Mouse (Mus musculus): ENCODE measurements around the gene Gjd3. TPM values are rescaled to one million over a fixed set of nuclear protein-coding genes. Genes with fewer than 3 reads are reported as not detected.

The Gjd3 gene
- total and polyA plus RNA-seq, 3 experiments: not detected

DNA sequence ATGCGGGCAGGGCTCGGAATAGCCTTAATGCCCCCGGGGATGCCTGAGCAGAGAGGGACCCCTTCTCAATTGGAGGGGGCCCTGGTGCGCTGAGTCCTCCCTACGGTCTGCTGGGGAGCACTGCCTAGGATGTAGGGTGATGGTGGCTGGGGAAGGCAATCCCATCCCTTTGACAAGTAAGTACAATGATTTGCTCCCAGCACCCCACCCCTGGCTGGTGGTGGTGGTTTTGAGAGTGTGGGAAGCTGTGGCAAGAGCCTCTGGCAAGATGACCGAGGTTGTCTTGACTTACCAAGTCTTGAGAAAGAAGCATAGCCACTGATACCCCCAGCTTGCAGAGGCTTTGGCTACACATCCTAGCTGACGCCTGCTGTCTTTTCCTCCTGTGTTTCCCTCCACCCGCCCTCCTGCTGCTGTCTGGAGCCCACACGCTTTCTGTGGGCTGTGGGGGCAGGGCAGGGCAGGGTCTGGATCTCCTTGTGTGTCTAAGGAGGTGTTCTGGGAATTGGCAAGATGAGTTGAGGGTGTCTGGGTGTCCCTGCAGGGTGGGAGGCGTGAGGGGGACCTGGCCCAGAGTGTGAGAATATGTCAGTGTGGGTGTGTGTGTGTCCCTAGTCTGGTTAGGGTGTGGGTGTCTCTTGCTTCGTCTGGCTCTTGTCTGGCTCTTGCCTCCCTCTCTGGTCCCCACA, 42.7 kb downstream of the Gjd3 start:
- DNase-seq (ENCODE audit: low read depth, low spot score): no peak
- Histone ChIP-seq H3K27me3 (ENCODE audit: control insufficient read depth in 1 of 2, insufficient read depth in 2 of 2, low read length in 2 of 2) (no peaks in the 10 kb centered on the region), H3K79me2 (ENCODE audit: control insufficient read depth, insufficient read depth, low read length, poor library complexity) (peaks cover 16% of the 10 kb centered on the region), H3K36me3 (ENCODE audit: control insufficient read depth in 1 of 2, insufficient read depth in 2 of 2, low read length in 2 of 2) (peaks cover 0 to 7% of the 10 kb centered on the region in 2 experiments; a peak in 2 of 4 replicates), H3K4me3 (ENCODE audit: control insufficient read depth in 1 of 2, insufficient read depth in 1 of 2, low read depth in 2 of 2, low read length in 2 of 2) (no peak overlapping the region), H3K9me3 (replicated peaks; ENCODE audit: insufficient read depth, low read length) (no peaks in the 10 kb centered on the region), H3K27ac (ENCODE audit: control insufficient read depth, low read depth, low read length) (no peak overlapping the region), H3K4me1 (ENCODE audit: control insufficient read depth in 1 of 2, insufficient read depth in 2 of 2, low read length in 2 of 2) (peaks cover 12 to 33% of the 10 kb centered on the region in 2 experiments), H3K9ac (ENCODE audit: control insufficient read depth, low read depth, low read length, poor library complexity, severe bottlenecking) (no peak overlapping the region)
- no peak for TF ChIP-seq POLR2AphosphoS5 (IDR thresholded peaks at IDR 0.05; ENCODE audit: borderline replicate concordance, low read depth, low read length)
- TF ChIP-seq TBP (IDR thresholded peaks at IDR 0.05; ENCODE audit: low read depth, low read length): no peak
- TF ChIP-seq HCFC1 (IDR thresholded peaks at IDR 0.05; ENCODE audit: low read depth, low read length): no peak
- TF ChIP-seq SMC3 (IDR thresholded peaks at IDR 0.05; ENCODE audit: low read depth, low read length): no peak
- TF ChIP-seq NRF1 (IDR thresholded peaks at IDR 0.05; ENCODE audit: insufficient read depth, low read depth, low read length, poor library complexity, severe bottlenecking): no peak

DNA sequence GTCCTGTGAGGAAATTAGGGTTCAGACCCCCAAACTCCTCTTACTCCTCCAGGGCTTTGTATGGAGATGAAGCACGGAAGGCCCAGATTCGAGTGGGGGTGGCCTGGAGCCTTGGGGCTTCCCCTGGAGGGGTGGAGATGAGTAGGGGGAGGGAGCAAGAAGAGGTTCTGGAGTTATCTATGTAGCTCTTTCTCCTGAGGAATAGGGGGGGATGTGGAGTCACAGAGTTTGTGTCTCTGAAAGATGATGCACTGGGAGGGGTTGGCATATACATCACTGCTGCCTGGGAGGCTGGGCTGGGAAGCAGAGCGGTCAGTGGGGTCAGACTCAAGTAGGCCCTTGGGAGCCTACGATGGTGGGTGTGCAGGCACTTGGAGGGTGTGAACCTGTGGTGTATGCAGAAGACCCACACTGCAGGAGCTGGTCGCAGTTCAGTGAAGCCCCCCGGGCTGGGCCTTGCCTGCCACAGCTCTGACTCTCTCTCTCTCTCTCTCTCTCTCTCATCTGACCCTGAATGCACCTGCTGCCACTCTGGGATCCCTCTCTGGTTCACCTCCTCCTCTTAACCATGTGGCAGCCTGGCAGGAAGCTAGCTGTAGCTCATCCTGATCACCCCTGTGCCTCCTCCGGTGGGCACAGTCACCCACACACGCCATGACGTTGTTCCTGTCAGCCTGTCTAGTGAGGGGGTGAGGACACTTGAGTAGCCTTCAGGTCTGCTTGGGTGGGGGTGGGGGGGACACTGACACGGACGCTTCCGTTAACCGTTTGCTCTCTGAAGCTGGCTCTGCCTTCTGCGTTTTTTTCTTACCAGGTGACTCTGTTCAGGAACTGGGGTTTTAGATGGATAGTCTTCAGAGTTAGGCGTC, 43.5 kb downstream of the Gjd3 start:
- H3K27me3 ChIP-seq (ENCODE audit: control insufficient read depth in 1 of 2, insufficient read depth in 2 of 2, low read length in 2 of 2): no peaks in the 10 kb centered on the region
- H3K9ac ChIP-seq (ENCODE audit: control insufficient read depth, low read depth, low read length, poor library complexity, severe bottlenecking): no peak overlapping the region
- H3K36me3 ChIP-seq (ENCODE audit: control insufficient read depth in 1 of 2, insufficient read depth in 2 of 2, low read length in 2 of 2): peaks cover 0 to 7% of the 10 kb centered on the region in 2 experiments; a peak in 2 of 4 replicates
- DNase-seq (ENCODE audit: low read depth, low spot score): no peak
- no peak overlapping the region for H3K27ac ChIP-seq (ENCODE audit: control insufficient read depth, low read depth, low read length)
- no peak overlapping the region for H3K4me3 ChIP-seq (ENCODE audit: control insufficient read depth in 1 of 2, insufficient read depth in 1 of 2, low read depth in 2 of 2, low read length in 2 of 2)
- TF ChIP-seq POLR2AphosphoS2 (IDR thresholded peaks at IDR 0.05; ENCODE audit: low read length): no peak
- TF ChIP-seq USF1 (IDR thresholded peaks at IDR 0.05; ENCODE audit: low read depth, low read length): no peak
- TF ChIP-seq MYB (IDR thresholded peaks at IDR 0.05; ENCODE audit: low read depth, low read length): no peak
- no peak for TF ChIP-seq ZNF384 (IDR thresholded peaks at IDR 0.05; ENCODE audit: low read depth, low read length)
- no peak for TF ChIP-seq BHLHE40 (IDR thresholded peaks at IDR 0.05; ENCODE audit: borderline replicate concordance, low read depth, low read length)
- no peaks in the 10 kb centered on the region for H3K9me3 ChIP-seq (replicated peaks; ENCODE audit: insufficient read depth, low read length)
- H3K4me1 ChIP-seq (ENCODE audit: control insufficient read depth in 1 of 2, insufficient read depth in 2 of 2, low read length in 2 of 2): peaks cover 13 to 33% of the 10 kb centered on the region in 2 experiments
- H3K79me2 ChIP-seq (ENCODE audit: control insufficient read depth, insufficient read depth, low read length, poor library complexity): peaks cover 16% of the 10 kb centered on the region

DNA sequence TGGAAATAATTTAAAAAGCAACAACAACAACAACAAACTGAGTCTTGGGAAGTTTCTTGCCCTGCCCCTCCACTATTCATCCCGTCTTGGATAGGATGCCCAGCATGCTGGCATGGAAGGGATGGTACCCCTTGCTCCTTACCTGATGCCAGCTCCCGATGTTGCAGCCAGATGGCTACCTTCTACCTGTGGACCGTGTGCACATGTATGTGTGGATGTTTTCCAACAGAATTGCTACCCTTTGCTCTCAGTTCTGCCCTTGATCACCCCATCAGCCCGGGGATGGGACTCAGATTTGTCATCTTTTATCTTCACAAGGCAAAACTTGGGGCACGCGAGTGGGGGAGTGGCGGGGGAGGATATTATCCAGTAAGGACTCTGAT, 44.1 kb downstream of the Gjd3 start:
- H3K9ac ChIP-seq (ENCODE audit: control insufficient read depth, low read depth, low read length, poor library complexity, severe bottlenecking): peak overlapping the region; percentile 87
- no peak for TF ChIP-seq MYC (IDR thresholded peaks at IDR 0.05; ENCODE audit: low read depth, low read length)
- no peak for TF ChIP-seq ETS1 (IDR thresholded peaks at IDR 0.05; ENCODE audit: low read depth, low read length)
- no peak for TF ChIP-seq SIN3A (IDR thresholded peaks at IDR 0.05; ENCODE audit: low read length)
- TF ChIP-seq ZC3H11A (IDR thresholded peaks at IDR 0.05; ENCODE audit: low read depth, low read length): no peak
- no peak for TF ChIP-seq RCOR1 (IDR thresholded peaks at IDR 0.05; ENCODE audit: low read depth, low read length)
- TF ChIP-seq GABPA (IDR thresholded peaks at IDR 0.05; ENCODE audit: low read depth, low read length): no peak
- no peak for TF ChIP-seq POLR2AphosphoS5 (IDR thresholded peaks at IDR 0.05; ENCODE audit: borderline replicate concordance, low read depth, low read length)
- TF ChIP-seq TAL1 (IDR thresholded peaks at IDR 0.05; ENCODE audit: low read length): no peak
- TF ChIP-seq POLR2AphosphoS2 (IDR thresholded peaks at IDR 0.05; ENCODE audit: low read length): no peak
- TF ChIP-seq JUND (IDR thresholded peaks at IDR 0.05; ENCODE audit: low read depth, low read length): no peak
- TF ChIP-seq EP300 (IDR thresholded peaks at IDR 0.05; ENCODE audit: low read depth in 1 of 2, low read length in 2 of 2): no peak
- no peak for TF ChIP-seq ZNF384 (IDR thresholded peaks at IDR 0.05; ENCODE audit: low read depth, low read length)
- TF ChIP-seq GATA1 (IDR thresholded peaks at IDR 0.05; ENCODE audit: low read depth, low read length): no peak
- no peak for TF ChIP-seq NRF1 (IDR thresholded peaks at IDR 0.05; ENCODE audit: insufficient read depth, low read depth, low read length, poor library complexity, severe bottlenecking)
- TF ChIP-seq MAX (IDR thresholded peaks at IDR 0.05; ENCODE audit: low read length): no peak
- no peak for TF ChIP-seq USF1 (IDR thresholded peaks at IDR 0.05; ENCODE audit: low read depth, low read length)
- TF ChIP-seq E2F4 (IDR thresholded peaks at IDR 0.05; ENCODE audit: borderline replicate concordance, low read depth, low read length): no peak

More for the DNA sequence above, 44.1 kb downstream of the Gjd3 start:
- no peak for DNase-seq (ENCODE audit: low read depth, low spot score)
- Histone ChIP-seq H3K4me1 (ENCODE audit: control insufficient read depth in 1 of 2, insufficient read depth in 2 of 2, low read length in 2 of 2) (peaks cover 15 to 33% of the 10 kb centered on the region in 2 experiments), H3K9me3 (replicated peaks; ENCODE audit: insufficient read depth, low read length) (no peaks in the 10 kb centered on the region), H3K79me2 (ENCODE audit: control insufficient read depth, insufficient read depth, low read length, poor library complexity) (peaks cover 16% of the 10 kb centered on the region), H3K36me3 (ENCODE audit: control insufficient read depth in 1 of 2, insufficient read depth in 2 of 2, low read length in 2 of 2) (peaks cover 0 to 7% of the 10 kb centered on the region in 2 experiments; a peak in 2 of 4 replicates), H3K4me3 (ENCODE audit: control insufficient read depth in 1 of 2, insufficient read depth in 1 of 2, low read depth in 2 of 2, low read length in 2 of 2) (peak overlapping the region; percentile 61 to 100), H3K27me3 (ENCODE audit: control insufficient read depth in 1 of 2, insufficient read depth in 2 of 2, low read length in 2 of 2) (no peaks in the 10 kb centered on the region), H3K27ac (ENCODE audit: control insufficient read depth, low read depth, low read length) (no peak overlapping the region)

All from MEL (cell line).